Mouse (Mus musculus): ENCODE measurements at regions not wholly inside any gene's neighbourhood (a gene's known extent, or its start where the extent isn't known, plus 50 kb on each side); places are given as distances from the start of the nearest gene placed in this dataset.

DNA sequence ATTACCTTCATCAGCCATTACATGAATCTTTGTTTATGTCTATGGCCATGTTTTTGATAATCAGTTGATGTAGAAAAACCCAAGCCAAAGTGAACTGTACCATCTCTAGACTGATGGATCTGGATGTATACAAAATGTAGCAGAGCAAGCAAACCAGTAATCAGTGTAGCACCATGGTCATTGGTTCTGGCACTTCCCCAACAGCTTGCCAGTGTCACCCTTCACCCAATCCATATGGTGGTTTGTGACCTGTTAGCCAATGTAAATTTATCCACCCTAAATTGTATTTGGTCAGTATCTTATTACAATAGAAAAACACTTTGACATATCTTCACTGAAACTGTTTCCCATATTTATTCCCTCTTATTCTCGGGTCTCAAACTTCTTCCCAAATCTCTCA is 346.7 kb upstream of the Sptlc3 start:
- DNase-seq: no peak

DNA sequence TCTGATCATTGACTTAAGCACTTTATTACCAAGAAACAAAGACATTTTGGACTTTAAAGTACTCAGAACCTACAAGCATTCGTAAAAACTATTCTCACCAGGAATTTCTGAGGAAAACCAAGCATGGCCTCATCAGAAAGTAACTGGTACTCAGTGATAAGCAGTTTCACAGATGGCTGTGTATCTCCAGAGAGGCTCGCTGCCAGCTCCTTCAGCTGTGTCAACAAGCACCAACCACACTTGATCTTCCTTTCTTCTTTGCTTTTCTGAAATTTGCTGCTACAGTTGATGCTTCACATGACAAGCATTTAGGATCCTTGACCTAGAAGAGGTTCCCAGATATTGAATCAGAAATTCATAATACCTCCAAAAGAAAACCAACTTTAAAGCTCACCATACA is 314.1 kb upstream of the Sptlc3 start:
- no peak for DNase-seq

DNA sequence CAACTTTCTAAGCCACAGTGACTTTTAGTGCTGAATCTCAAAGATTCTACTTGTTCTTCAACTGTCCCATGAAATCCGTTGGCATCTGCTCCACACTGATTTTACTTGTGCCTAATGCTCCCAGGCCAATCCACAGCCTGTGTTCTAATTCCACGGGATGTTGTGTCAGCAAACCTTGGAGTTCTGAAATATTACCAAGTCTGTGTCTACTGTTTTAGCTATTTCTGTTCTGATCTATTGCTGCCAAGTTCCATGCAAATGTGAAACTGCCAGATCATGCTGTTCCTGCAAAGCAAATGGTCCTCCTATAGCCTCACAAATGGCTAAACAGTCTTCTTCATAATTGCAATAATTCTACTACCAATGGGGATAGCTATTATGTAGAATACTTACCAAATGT is 295.4 kb upstream of the Sptlc3 start:
- no peak for DNase-seq

DNA sequence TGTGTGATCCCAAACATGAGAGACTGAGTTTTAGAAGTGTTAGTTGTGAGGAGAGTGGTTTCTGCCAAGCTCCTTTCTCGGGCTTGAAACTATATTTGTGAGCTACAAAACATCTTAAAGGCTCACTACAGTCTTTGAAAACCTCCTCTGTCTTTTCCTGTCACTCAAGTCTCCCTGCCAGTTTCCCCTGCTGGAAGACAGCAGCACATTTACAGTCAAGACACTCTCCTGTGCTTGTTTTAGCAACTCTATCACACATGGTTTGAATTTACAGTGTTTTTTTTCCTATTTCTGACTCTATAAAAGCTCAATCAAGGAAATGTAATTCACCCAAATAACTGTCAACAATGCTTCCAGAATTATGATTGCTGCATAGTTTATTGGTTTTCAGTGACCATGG is 286.1 kb upstream of the Sptlc3 start:
- DNase-seq: no peak

DNA sequence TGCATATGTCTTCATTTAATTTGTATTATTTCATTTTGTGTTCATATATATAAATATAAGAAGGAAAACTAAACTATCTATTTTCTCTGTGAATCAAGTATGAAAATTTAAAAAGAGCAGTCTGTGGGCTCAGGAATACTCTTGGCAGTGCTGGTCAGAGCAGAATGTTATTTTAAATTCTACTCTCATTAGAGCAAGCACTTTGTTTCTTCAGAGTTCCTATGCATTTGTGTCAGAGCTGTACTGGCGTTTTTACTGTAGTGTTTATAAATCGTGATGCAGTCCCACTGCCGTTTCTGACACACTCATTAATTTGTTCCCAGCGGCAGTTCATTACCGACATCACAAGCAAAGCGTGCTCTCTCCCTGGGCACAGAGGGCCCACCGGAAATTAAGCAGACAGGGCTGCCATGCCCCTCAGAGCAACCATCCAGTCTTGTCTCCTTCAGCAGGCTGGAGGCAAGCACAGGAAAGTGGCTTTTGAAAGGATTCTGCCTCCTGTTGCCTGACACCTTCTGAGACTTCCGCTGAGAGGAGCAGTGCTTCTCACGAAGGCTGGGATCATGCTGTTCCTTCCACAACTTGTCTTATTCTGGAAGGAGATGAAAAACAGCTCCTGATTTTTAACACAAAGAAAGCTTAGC is 272.8 kb upstream of the Sptlc3 start:
- peak; percentile 33 for DNase-seq

DNA sequence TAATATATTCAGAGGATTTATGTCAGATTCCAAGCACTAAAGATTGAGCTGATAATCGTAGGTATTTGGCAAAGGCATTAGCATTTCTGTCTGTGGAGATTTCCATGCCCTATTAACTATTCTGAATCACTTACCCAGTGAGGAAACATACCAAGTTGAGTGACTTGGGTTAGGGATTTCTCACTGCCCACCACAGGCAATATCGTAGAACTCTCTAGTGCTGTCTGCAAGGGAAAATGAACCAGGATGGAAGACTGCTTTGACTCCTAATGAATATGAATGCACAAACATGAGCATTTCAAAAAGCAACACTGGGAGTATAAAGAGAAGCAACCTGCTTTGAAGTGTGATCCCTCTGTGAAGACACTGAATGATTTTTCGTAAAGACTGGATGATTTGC is 263.3 kb upstream of the Sptlc3 start:
- DNase-seq: peak; percentile 1

DNA sequence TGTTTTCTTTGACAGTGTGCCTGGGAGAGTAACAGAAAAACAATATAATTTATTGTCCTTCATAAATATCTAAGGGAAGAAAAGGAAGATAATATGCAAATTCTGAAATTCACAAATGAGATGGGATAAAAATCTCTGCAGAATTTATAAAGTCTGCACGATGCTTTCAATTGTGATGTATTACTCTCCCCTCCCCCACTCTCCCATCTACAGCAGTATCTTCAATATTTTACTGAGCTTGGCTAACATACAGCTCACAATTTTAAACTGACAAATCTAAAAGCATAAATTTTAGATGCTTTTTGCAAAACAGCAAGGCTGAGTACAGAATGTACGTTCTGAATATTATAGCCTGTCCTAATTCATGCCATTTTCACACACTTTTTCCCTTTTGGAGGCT is 243.6 kb upstream of the Sptlc3 start:
- no peak for DNase-seq

DNA sequence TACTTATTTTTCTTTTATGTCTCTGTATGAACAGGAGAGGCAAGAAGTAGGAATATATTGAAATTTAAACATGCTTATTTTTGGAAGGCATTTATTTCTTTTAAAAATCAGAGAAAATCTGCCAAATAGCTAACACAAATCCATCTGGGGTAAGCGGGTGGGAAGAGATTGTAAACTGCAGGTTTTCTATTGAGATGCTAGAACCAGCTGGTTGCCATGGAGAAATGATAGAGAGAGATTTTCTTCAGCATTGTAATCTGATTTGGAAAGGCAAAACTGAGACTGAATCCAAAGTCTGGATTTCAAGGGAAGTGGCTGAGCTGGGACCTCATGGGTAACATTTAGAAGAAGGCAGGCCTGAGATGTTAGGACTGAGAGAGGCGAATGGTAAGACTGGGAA is 226.6 kb upstream of the Sptlc3 start:
- no peak for DNase-seq

DNA sequence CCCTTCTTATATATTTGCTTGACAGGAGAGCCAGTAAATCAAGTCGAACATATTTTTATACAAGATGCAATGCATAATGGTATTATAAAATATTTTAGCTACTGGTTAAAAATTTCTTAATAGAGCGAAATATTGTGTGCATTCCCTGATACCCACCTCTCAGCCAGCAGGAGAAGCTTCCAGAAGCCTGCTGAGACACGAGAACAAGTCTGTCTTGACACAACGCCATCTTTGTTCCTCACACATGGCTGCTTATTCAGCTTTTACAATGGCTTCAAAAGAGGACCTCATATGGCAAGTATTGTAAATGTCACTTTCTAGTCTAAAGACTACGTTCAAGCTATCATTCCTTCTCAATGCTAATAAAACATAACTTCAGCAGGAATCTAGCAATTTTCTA is 217.1 kb upstream of the Sptlc3 start:
- DNase-seq: no peak

DNA sequence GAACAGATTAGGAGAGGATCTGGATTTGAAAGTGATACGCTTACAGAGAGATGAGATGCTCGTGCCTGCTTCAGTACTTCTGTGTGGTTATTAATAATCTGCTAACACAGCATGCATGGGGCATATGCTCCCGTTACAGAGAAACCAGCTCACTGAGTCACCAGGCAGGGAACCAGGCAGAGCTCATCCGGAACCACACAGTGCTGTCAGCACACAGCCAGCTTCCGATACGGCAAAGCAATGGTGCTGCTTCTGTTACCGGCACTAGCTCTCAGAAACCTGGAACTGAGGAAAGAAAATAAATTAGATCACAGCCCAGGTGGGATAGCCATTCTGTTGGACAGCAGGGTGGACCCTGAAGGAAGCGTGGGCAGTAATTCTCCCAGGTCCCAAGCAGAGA is 216.1 kb upstream of the Sptlc3 start:
- no peak for DNase-seq

DNA sequence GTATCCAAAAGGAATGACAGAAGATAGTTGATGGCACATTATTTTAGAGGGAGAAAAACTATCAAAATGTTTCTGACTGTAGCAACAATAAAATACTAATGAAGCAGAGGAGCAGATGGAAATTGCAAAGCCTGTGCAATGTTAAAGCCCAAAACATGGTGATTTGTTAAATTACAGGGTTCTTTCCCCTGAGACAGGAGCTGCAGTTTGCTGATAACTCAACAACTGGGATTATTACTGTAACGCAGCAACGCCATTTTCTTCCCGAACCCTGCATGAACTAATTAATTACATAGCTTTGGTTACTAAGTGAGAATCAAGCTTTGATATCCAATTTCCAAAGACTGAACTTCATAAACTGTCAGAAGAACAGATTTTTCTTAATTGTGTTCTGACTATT is 212.7 kb upstream of the Sptlc3 start:
- no peak for DNase-seq

DNA sequence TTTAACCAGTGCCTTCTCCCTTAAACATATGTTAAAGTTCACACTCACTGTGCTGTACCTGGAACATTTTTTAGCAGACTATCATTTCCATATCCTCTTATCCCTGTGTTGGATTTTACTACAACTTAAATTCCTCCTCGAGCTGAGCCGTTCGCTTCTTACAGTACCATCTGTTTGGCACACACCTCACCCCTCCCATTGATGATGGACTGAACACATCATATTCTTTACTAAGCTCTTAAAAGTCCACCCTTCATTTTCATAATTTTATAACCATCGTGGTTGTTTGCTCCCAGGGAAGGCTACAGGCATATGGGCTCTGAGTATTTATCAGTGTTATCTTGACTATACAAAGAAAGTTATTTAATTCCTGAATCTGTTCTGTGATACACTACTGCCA is 209.4 kb upstream of the Sptlc3 start:
- no peak for DNase-seq

DNA sequence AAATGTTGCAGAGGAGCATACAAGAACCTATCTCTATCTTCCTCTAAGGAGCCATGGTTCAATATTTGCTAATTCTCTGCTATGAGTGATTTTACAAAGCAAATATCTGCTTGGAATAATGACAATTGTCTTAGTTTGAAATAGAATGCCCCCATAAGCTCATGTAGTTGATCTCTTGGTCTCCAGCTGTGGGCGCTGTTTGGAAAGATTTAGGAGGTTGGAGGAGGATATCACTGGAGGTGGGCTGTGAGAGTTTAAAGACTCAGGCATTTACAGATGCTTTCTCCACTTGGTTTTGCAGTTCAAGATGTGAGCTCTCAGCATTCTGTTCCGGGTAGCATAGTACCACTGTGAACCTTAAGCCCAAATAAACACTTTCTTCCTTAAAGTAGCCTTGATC is 207.3 kb upstream of the Sptlc3 start:
- peak; percentile 2 for DNase-seq

DNA sequence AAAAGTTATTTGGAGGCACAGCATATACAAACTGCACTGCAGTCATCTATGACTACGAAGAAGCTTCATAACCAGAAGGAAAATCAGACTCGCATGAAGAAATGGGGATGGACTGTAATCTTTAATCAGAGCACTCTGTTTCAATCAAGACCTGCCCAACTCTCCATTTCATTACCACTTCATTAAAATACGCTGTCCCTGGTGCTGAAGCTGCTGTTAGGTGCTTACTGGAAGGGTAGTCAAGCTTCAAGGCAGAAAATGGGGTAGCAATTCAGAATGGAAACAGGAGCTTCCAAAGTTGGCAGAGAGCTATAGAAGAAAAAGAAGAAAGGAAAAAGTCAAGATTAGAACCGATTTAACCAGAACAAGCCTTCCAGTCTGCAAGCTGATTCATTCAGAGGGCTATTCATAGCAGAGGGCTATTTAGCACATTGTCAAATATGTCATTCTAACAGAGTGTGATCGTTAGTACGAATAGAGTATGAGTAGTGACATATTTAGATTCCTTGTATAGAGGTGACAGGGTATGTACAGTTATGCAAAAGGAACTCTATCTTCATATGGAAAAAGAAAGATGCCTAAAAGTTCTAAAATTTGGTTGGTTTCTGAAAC is 195.1 kb upstream of the Sptlc3 start:
- peak; percentile 76 for DNase-seq

DNA sequence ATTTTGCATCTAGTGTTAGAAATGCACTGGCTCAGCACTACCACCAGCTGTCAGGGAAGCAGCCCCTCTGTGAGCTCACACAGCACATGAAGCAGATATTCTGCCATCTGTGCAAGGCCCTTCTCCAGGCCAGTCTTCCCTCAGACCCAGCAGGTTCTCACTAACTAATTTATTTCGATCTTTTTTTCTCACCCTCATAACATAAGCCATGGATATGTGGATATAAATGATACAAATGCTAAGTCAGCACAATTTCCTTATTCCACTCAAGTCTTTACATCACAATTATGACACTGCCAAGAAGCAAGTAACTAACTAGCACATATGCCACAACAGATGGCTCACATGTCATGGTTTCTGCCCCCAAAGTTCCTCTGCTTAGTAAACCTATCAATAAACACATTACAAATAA is 182.3 kb upstream of the Sptlc3 start:
- peak; percentile 1 for DNase-seq

DNA sequence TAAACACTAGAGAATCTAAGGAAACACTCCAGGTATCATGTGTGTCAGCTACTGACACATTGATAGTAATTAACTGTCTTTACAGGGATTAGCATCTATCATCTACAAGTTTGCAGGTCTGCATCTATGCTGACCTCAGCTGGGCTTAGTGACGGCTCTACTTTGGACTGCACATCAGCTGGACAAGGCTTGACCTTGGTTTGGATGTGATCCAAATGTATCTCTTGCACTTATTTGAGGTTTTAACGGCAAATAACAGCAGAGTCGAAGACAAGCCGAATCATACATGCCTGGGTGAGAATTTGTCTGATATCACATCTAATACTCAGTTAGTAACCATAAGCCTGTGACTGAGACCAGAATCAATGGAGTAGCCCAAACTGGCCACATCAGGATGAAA is 181.7 kb upstream of the Sptlc3 start:
- no peak for DNase-seq

DNA sequence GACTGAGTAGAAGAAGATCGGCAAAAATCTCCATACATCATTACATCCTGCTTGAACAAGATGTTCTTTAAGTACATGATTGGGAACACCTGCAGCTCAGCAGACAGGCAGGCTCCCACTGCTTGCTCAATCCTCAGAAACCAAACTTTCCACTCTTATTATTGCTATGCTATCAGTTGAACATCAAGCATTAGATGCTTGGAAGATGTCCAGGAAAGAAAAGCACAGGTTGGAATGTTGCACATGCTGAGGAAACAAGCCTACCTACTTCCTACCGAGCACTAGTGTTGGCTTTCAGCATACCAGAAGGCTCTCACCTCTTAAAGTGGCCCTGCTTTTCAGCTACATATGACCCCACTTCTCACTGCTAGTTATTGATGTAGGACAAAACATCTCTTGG is 171.2 kb upstream of the Sptlc3 start:
- no peak for DNase-seq

DNA sequence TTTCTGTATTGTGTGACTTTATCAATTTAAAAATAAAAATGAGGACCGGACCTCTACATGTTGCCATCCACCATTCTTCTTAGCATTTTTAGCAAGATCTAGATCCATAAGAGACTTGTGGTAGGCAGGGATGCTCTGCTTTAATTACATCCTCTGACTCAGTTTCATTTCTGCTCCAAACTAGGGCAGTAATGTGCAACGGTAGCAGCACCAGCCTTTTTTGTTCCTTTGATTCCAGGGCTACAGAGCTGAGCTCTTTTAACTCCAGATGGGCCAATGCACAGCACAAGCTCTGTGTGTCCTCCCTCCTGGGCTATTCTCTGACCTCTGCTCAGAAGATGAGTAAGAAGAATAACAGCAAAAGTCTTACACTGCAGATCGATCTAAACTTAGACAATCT is 168.2 kb upstream of the Sptlc3 start:
- no peak for DNase-seq

DNA sequence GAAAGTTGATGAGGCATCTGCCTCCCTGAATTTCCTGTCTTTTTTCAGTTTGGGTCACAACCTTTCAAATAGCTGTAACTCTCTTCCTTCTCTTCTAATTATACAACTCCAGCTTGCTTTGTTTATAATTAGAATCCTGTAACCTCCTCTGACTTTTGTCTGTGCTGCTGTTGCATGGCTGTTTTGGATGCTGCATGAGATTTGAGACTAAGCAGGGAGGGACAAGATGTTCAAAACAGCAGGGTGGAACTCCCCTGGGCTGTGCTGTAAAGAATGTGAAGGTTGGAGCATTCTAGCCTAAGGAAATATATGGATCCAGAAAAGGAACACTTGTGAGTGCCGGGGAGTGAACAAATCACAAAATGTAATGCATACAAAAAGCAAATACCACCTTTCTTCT is 159.0 kb upstream of the Sptlc3 start:
- no peak for DNase-seq

DNA sequence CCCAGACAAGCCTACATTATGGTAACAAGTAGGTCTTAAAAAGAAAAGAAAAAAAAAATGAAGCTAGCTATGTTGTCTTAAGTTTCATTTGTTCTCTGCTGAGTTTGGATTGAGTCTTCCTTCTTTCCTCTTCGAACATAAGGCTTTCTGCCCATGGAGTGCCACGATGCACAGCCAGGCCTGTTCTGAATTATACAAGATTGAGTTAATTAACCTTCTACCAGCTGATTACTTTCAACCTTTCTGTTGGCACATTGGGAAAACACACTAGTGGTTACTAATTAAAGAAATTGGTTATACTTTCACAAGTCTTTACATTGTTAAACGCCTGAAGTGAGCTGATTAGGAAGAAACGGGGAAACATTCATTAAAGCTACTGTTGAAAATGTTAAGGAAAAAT is 155.5 kb upstream of the Sptlc3 start:
- no peak for DNase-seq

DNA sequence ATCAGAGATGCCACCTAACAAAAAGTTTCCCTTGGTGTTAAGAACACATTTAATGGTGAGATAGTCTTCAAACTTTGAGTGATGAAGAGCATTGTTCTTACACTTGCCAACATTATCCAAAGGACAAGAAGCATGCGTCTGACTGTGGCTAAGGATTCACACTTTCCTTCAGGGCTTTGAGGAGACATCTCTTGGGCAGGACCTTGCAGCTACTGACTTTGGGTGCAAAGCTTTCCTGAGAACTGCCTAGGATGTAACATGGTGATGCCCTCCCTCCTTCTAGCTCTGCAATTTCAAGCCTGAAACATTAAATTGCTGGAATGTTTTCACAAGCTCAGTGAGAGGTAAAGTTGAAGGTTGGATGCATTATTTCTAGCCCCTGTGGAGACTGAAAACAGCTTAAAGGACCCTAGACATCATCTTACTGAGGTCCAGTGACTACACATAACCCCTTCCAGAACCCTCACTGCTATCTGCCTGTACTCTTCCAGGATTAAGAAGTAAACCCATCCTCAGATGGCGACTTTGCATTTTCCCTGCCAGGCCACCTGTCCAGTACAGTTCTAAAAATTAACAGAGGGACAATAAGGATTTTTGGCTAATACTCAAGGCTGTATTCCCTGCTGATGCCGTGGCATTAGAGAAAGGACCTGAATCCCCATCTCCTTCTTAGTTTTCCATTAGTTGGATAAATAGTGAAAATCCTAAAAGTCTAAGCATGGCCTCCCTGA is 137.3 kb upstream of the Sptlc3 start:
- no peak for DNase-seq

DNA sequence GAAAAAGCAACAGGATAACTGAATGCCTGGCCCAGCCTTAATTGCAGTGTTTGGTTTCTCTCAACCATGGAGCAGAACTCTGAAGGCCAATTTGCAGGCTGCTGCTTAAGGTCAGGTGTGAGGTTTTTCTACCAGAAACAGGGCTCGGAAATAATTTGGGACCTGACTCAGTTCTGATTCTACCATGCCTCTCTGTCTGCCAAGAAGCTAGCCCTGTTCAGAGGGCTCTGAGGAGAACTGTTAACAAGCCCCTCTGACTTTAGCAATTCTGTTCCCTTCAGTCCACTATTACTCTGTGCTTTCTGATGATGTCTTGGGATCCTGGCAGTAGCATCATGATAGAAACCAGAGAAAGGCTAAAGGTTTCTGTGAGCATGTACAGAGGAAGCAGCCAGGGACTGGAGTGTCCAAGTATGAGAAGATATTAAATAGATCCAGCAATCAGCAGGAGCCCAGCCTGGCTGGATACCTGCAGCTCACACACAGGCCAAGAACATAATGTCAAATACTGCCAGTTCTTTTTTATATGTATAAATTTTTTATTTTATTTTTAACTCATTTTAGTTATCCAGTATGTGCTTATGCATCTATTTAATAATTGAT is 131.4 kb upstream of the Sptlc3 start:
- no peak for DNase-seq

DNA sequence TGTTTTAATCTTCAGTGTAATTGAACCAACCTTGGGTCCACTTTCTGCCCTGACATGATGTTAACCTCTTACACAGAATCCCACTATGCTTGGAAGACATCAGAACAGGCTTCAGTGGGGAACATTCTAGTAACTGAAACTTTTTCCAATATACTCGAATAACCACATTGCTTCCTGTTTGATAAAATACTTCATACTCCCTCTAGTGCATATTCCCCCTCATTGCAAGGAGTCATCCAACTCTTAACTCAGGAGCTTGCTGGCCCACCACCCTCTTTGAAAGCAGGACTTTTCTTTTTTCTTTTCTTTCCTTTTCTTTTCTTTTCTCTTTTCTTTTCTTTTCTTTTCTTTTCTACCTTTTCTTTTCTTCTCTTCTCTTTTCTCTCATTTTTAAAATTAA is 123.6 kb upstream of the Sptlc3 start:
- DNase-seq: peak; percentile 55

DNA sequence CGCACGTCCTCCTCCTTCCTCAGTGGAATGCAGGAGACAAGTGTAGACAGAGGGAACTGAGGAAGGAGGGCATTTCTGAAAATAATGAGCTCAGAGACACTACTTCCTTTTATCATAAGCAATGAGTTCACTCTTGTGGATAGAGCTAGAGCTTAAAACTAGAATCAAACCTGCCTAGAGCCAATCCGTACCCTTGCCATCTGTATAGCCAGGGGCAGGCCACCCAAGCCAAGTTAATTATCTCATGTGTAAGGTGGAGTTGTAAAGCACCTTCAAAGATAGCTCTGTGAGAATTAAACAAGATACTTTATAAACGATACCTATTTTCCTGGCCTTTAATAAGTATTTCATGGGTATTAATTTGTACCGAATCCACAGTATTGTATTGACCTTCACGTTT is 113.4 kb upstream of the Sptlc3 start:
- DNase-seq: no peak

All from embryo, embryonic 11 days (tissue).